Mouse (Mus musculus): ENCODE measurements around the gene Krtap31-2. TPM values are rescaled to one million over a fixed set of nuclear protein-coding genes. Genes with fewer than 3 reads are reported as not detected.

Krtap31-2 gene
- total RNA-seq (2023), result not detected

GRCm38 (mm10) chr11:99935991-99936390 lies at the start of gene Krtap31-2:
Gene Krtap31-2, plus strand, starts transcription at chr11:99936291.

GRCm38 (mm10) chr11:99907620-99908019 lies 28.5 kb upstream of the Krtap31-2 start, which contains the start of gene Krtap31-1:
Gene Krtap31-1, plus strand, starts transcription at chr11:99907920.

GRCm38 (mm10) chr11:99914451-99914850 lies 21.6 kb upstream of the Krtap31-2 start, which contains the start of gene Gm11565:
Gene Gm11565, plus strand, starts transcription at chr11:99914751.

GRCm38 (mm10) chr11:99948175-99948574 lies 12.1 kb downstream of the Krtap31-2 start, which contains the start of gene Krtap9-5:
Gene Krtap9-5, plus strand, starts transcription at chr11:99948475.

GRCm38 (mm10) chr11:99978953-99979352 lies 42.9 kb downstream of the Krtap31-2 start, which contains the start of gene Krtap29-1:
Gene Krtap29-1, minus strand, starts transcription at chr11:99979053.

GRCm38 (mm10) chr11:99986180-99986647 lies 50.1 kb downstream of the Krtap31-2 start, which contains the start of gene Krtap16-1:
Gene Krtap16-1, minus strand, starts transcription at chr11:99986597.

Other genes with a start within 250 kb of the Krtap31-2 start
- not detected for gene Gm14190, start 245.6 kb upstream of the Krtap31-2 start, total RNA-seq (2023)
- not detected for gene Gm14180, start 202.0 kb upstream of the Krtap31-2 start, total RNA-seq (2023)
- not detected for gene Gm11595, start 163.4 kb upstream of the Krtap31-2 start, total RNA-seq (2023)
- gene Krtap4-8, start 155.6 kb upstream of the Krtap31-2 start, total RNA-seq (2023), result not detected
- not detected for gene Krtap4-9, start 151.1 kb upstream of the Krtap31-2 start, total RNA-seq (2023)
- gene Gm11596, start 142.8 kb upstream of the Krtap31-2 start, total RNA-seq (2023), result not detected
- gene Gm11569, start 137.4 kb upstream of the Krtap31-2 start, total RNA-seq (2023), result not detected
- not detected for gene Gm11554, start 131.8 kb upstream of the Krtap31-2 start, total RNA-seq (2023)
- not detected for gene Krtap4-13, start 126.4 kb upstream of the Krtap31-2 start, total RNA-seq (2023)
- gene Gm11564, start 120.6 kb upstream of the Krtap31-2 start, total RNA-seq (2023), result not detected
- gene 2300003K06Rik, start 98.2 kb upstream of the Krtap31-2 start, total RNA-seq (2023), result not detected
- gene Krtap4-16, start 84.7 kb upstream of the Krtap31-2 start, total RNA-seq (2023), result not detected
- not detected for gene Gm11568, start 78.4 kb upstream of the Krtap31-2 start, total RNA-seq (2023)
- gene Gm11559, start 71.8 kb upstream of the Krtap31-2 start, total RNA-seq (2023), result not detected
- gene Krtap9-1, start 62.9 kb upstream of the Krtap31-2 start, total RNA-seq (2023), result not detected
- not detected for gene Gm11567, start 57.1 kb upstream of the Krtap31-2 start, total RNA-seq (2023)
- not detected for gene Krtap31-1, start 28.4 kb upstream of the Krtap31-2 start, total RNA-seq (2023)
- not detected for gene Gm11565, start 21.5 kb upstream of the Krtap31-2 start, total RNA-seq (2023)
- gene Krtap9-5, start 12.2 kb downstream of the Krtap31-2 start, total RNA-seq (2023), result not detected
- gene Krtap29-1, start 42.8 kb downstream of the Krtap31-2 start, total RNA-seq (2023), result not detected
- gene Krtap16-1, start 50.3 kb downstream of the Krtap31-2 start, total RNA-seq (2023), result not detected
- gene Krtap17-1, start 57.7 kb downstream of the Krtap31-2 start, total RNA-seq (2023), result not detected
- not detected for gene Krt33a, start 79.9 kb downstream of the Krtap31-2 start, total RNA-seq (2023)
- not detected for gene Krt33b, start 93.6 kb downstream of the Krtap31-2 start, total RNA-seq (2023)
- not detected for gene Krt34, start 105.3 kb downstream of the Krtap31-2 start, total RNA-seq (2023)
- not detected for gene Krt31, start 114.3 kb downstream of the Krtap31-2 start, total RNA-seq (2023)
- gene Krt32, start 151.9 kb downstream of the Krtap31-2 start, total RNA-seq (2023), result not detected
- gene Krt35, start 159.9 kb downstream of the Krtap31-2 start, total RNA-seq (2023), result not detected
- not detected for gene Krt36, start 169.3 kb downstream of the Krtap31-2 start, total RNA-seq (2023)
- gene Krt13, start 185.3 kb downstream of the Krtap31-2 start, total RNA-seq (2023), result not detected
- not detected for gene Krt15, start 199.6 kb downstream of the Krtap31-2 start, total RNA-seq (2023)
- not detected for gene Krt19, start 212.4 kb downstream of the Krtap31-2 start, total RNA-seq (2023)